Mouse (Mus musculus): ENCODE data around the gene Fkbp9. TPM values are rescaled to one million over a fixed set of nuclear protein-coding genes. Genes with fewer than 3 reads are reported as not detected.
"Not testable (repeated sequence)": the region's sequence is repeated elsewhere in the genome, so short reads cannot be mapped to it uniquely, and the experiment has no call there.

Gene Fkbp9
- polyA plus RNA-seq, 1 experiment: 10.5 TPM

- H3K4me1 ChIP-seq (ENCODE audit: control insufficient read depth, insufficient read depth, low read length): no peaks in the 10 kb centered on the region
- H3K27me3 ChIP-seq (ENCODE audit: control insufficient read depth, insufficient read depth, low read length): no peaks in the 10 kb centered on the region
- H3K36me3 ChIP-seq (ENCODE audit: control insufficient read depth, insufficient read depth, low read length): no peaks in the 10 kb centered on the region
- no peak overlapping the region for H3K27ac ChIP-seq (ENCODE audit: control insufficient read depth, insufficient read depth, low read depth, low read length)
- TF ChIP-seq POLR2A (IDR thresholded peaks at IDR 0.05; ENCODE audit: control insufficient read depth, low read depth, low read length): no peak
- TF ChIP-seq CTCF (IDR thresholded peaks at IDR 0.05; ENCODE audit: control insufficient read depth, insufficient read depth, insufficient replicate concordance, low read depth, low read length): no peak
- no peak overlapping the region for H3K4me3 ChIP-seq (ENCODE audit: control insufficient read depth, low read depth, low read length)
Observed at GRCm38 (mm10) chr6:56860205-56860848, 28.5 kb downstream of the Fkbp9 start.

- not testable (repeated sequence) for H3K4me1 ChIP-seq (ENCODE audit: control insufficient read depth, insufficient read depth, low read length); H3K27ac ChIP-seq (ENCODE audit: control insufficient read depth, insufficient read depth, low read depth, low read length); H3K27me3 ChIP-seq (ENCODE audit: control insufficient read depth, insufficient read depth, low read length); H3K4me3 ChIP-seq (ENCODE audit: control insufficient read depth, low read depth, low read length); H3K36me3 ChIP-seq (ENCODE audit: control insufficient read depth, insufficient read depth, low read length)
Observed at GRCm38 (mm10) chr6:56866899-56867298, 35.0 kb downstream of the Fkbp9 start.

GRCm38 (mm10) chr6:56868565-56868964 lies 36.7 kb downstream of the Fkbp9 start:
- Histone ChIP-seq H3K4me3 (ENCODE audit: control insufficient read depth, low read depth, low read length) (no peak overlapping the region), H3K36me3 (ENCODE audit: control insufficient read depth, insufficient read depth, low read length) (no peaks in the 10 kb centered on the region), H3K27ac (ENCODE audit: control insufficient read depth, insufficient read depth, low read depth, low read length) (no peak overlapping the region), H3K27me3 (ENCODE audit: control insufficient read depth, insufficient read depth, low read length) (no peaks in the 10 kb centered on the region), H3K4me1 (ENCODE audit: control insufficient read depth, insufficient read depth, low read length) (no peaks in the 10 kb centered on the region)
- TF ChIP-seq POLR2A (IDR thresholded peaks at IDR 0.05; ENCODE audit: control insufficient read depth, low read depth, low read length): no peak
- no peak for TF ChIP-seq CTCF (IDR thresholded peaks at IDR 0.05; ENCODE audit: control insufficient read depth, insufficient read depth, insufficient replicate concordance, low read depth, low read length)

- no peak overlapping the region for H3K27ac ChIP-seq (ENCODE audit: control insufficient read depth, insufficient read depth, low read depth, low read length)
- H3K4me1 ChIP-seq (ENCODE audit: control insufficient read depth, insufficient read depth, low read length): no peaks in the 10 kb centered on the region
- TF ChIP-seq POLR2A (IDR thresholded peaks at IDR 0.05; ENCODE audit: control insufficient read depth, low read depth, low read length) (no peak), CTCF (IDR thresholded peaks at IDR 0.05; ENCODE audit: control insufficient read depth, insufficient read depth, insufficient replicate concordance, low read depth, low read length) (no peak)
- no peaks in the 10 kb centered on the region for H3K27me3 ChIP-seq (ENCODE audit: control insufficient read depth, insufficient read depth, low read length)
- no peaks in the 10 kb centered on the region for H3K36me3 ChIP-seq (ENCODE audit: control insufficient read depth, insufficient read depth, low read length)
- H3K4me3 ChIP-seq (ENCODE audit: control insufficient read depth, low read depth, low read length): no peak overlapping the region
Observed at GRCm38 (mm10) chr6:56870027-56870426, 38.2 kb downstream of the Fkbp9 start.

- TF ChIP-seq POLR2A (IDR thresholded peaks at IDR 0.05; ENCODE audit: control insufficient read depth, low read depth, low read length) (no peak), CTCF (IDR thresholded peaks at IDR 0.05; ENCODE audit: control insufficient read depth, insufficient read depth, insufficient replicate concordance, low read depth, low read length) (no peak)
- H3K27me3 ChIP-seq (ENCODE audit: control insufficient read depth, insufficient read depth, low read length): no peaks in the 10 kb centered on the region
- no peaks in the 10 kb centered on the region for H3K4me1 ChIP-seq (ENCODE audit: control insufficient read depth, insufficient read depth, low read length)
- no peak overlapping the region for H3K4me3 ChIP-seq (ENCODE audit: control insufficient read depth, low read depth, low read length)
- no peaks in the 10 kb centered on the region for H3K36me3 ChIP-seq (ENCODE audit: control insufficient read depth, insufficient read depth, low read length)
- H3K27ac ChIP-seq (ENCODE audit: control insufficient read depth, insufficient read depth, low read depth, low read length): no peak overlapping the region
Observed at GRCm38 (mm10) chr6:56876870-56877269, 45.0 kb downstream of the Fkbp9 start.

- no peaks in the 10 kb centered on the region for H3K36me3 ChIP-seq (ENCODE audit: control insufficient read depth, insufficient read depth, low read length)
- no peak overlapping the region for H3K4me3 ChIP-seq (ENCODE audit: control insufficient read depth, low read depth, low read length)
- no peak for TF ChIP-seq POLR2A (IDR thresholded peaks at IDR 0.05; ENCODE audit: control insufficient read depth, low read depth, low read length)
- no peak for TF ChIP-seq CTCF (IDR thresholded peaks at IDR 0.05; ENCODE audit: control insufficient read depth, insufficient read depth, insufficient replicate concordance, low read depth, low read length)
- H3K4me1 ChIP-seq (ENCODE audit: control insufficient read depth, insufficient read depth, low read length): no peaks in the 10 kb centered on the region
- no peak overlapping the region for H3K27ac ChIP-seq (ENCODE audit: control insufficient read depth, insufficient read depth, low read depth, low read length)
- H3K27me3 ChIP-seq (ENCODE audit: control insufficient read depth, insufficient read depth, low read length): no peaks in the 10 kb centered on the region
Observed at GRCm38 (mm10) chr6:56877985-56878384, 46.1 kb downstream of the Fkbp9 start.

GRCm38 (mm10) chr6:56879352-56879955 lies 47.6 kb downstream of the Fkbp9 start:
- H3K36me3 ChIP-seq (ENCODE audit: control insufficient read depth, insufficient read depth, low read length): no peaks in the 10 kb centered on the region
- H3K27me3 ChIP-seq (ENCODE audit: control insufficient read depth, insufficient read depth, low read length): no peaks in the 10 kb centered on the region
- no peak overlapping the region for H3K4me3 ChIP-seq (ENCODE audit: control insufficient read depth, low read depth, low read length)
- TF ChIP-seq CTCF (IDR thresholded peaks at IDR 0.05; ENCODE audit: control insufficient read depth, insufficient read depth, insufficient replicate concordance, low read depth, low read length) (no peak), POLR2A (IDR thresholded peaks at IDR 0.05; ENCODE audit: control insufficient read depth, low read depth, low read length) (no peak)
- no peak overlapping the region for H3K27ac ChIP-seq (ENCODE audit: control insufficient read depth, insufficient read depth, low read depth, low read length)
- no peaks in the 10 kb centered on the region for H3K4me1 ChIP-seq (ENCODE audit: control insufficient read depth, insufficient read depth, low read length)

All from testis, adult 2 months (tissue).